Mouse (Mus musculus) spleen, postnatal 36 days (tissue): ENCODE data around the gene Gpr152.
A peak's percentile ranks its signal among the peaks of the same experiment; 100 is the strongest.

ENCODE experiments used
- DNase-seq, 2 experiments: peaks; one replicate each; pipeline ENCODE4 v3.0.0; 2022; ENCODE audit warnings: low spot score in 2 of 2, mixed read lengths in 1 of 2

Gene Gpr152

GRCm38 (mm10) chr19:4171393-4172290 lies 32.1 kb downstream of the Gpr152 start:
- DNase-seq: no peak

GRCm38 (mm10) chr19:4172925-4173324 lies 33.3 kb downstream of the Gpr152 start:
- no peak for DNase-seq

- no peak for DNase-seq
Observed at GRCm38 (mm10) chr19:4175368-4175947, 35.9 kb downstream of the Gpr152 start, which contains the start of gene Carns1. TSS of gene Carns1 (minus strand) at chr19:4175479.

- no peak for DNase-seq
Observed at GRCm38 (mm10) chr19:4180411-4180810, 40.8 kb downstream of the Gpr152 start.

- DNase-seq: peak; percentile 84 to 85
Observed at GRCm38 (mm10) chr19:4181892-4182291, 42.3 kb downstream of the Gpr152 start.

GRCm38 (mm10) chr19:4183689-4184088 lies 44.1 kb downstream of the Gpr152 start:
- no peak for DNase-seq

- DNase-seq: peak; percentile 85
Observed at GRCm38 (mm10) chr19:4184976-4185975, 45.7 kb downstream of the Gpr152 start.

GRCm38 (mm10) chr19:4187303-4187702 lies 47.7 kb downstream of the Gpr152 start:
- no peak for DNase-seq

GRCm38 (mm10) chr19:4189051-4189620 lies 49.5 kb downstream of the Gpr152 start:
- no peak for DNase-seq

GRCm38 (mm10) chr19:4190831-4191334 lies 51.3 kb downstream of the Gpr152 start, which contains the start of gene Tbc1d10c:
TSS of gene Tbc1d10c (minus strand) at chr19:4191284.
- DNase-seq: peak; percentile 93 to 95

GRCm38 (mm10) chr19:4191528-4192250 lies 52.1 kb downstream of the Gpr152 start, which contains the start of gene Ppp1ca:
TSS of gene Ppp1ca (plus strand) at chr19:4192065.
- DNase-seq: peak; percentile 96 to 97

GRCm38 (mm10) chr19:4192251-4192985 lies 52.8 kb downstream of the Gpr152 start:
- DNase-seq: no peak

- DNase-seq: no peak
Observed at GRCm38 (mm10) chr19:4193129-4193528, 53.5 kb downstream of the Gpr152 start.

GRCm38 (mm10) chr19:4194021-4194724 lies 54.6 kb downstream of the Gpr152 start:
- no peak for DNase-seq

GRCm38 (mm10) chr19:4194776-4195650 lies 55.4 kb downstream of the Gpr152 start:
- no peak for DNase-seq
